Mouse (Mus musculus): ENCODE data around the gene Rbbp6. TPM values are rescaled to one million over a fixed set of nuclear protein-coding genes. Genes with fewer than 3 reads are reported as not detected.

The Rbbp6 gene
- total RNA-seq (2014; rRNA removed; ENCODE audit: low replicate concordance): 14.5 and 14.9 TPM in 2 replicates
- polyA plus RNA-seq (2015; fragmentation: Nextera tagmentation; extraction: Ambion mirVana): 12.5 and 13.2 TPM in 2 replicates

DNA sequence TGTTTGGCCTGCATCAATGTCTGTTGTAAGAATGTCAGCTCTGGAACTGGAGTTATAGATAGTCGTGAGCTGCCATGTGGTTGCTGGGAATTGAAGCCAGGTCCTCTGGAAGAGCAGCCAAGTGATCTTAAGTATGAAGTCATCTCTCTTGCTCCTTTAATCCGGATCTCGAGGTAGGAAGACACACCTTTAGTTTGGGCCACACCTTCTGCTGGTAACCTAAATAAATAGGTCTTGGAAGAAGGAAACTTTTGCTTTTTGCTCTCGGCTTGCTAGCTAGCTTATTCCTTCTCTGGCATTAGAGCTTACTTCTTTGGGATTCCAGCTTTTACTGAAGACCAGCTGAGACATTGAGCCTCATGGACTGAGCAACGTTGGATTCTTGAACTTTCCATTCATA, at the start of gene Rbbp6:
TSS of gene Rbbp6 (plus strand) at position 301 of the 400 bp plus-strand sequence.
- H3K27me3 ChIP-seq (ENCODE audit: control insufficient read depth, insufficient read depth, low read length): no peaks in the 10 kb centered on the region
- DNase-seq (ENCODE audit: low spot score) (no peak), ATAC-seq (ENCODE audit: insufficient read depth, low read depth) (no peak)
- peaks cover 3% of the 10 kb centered on the region; the same call in 1 of the 2 replicates for H3K4me1 ChIP-seq (ENCODE audit: control insufficient read depth, insufficient read depth)
- no peak for TF ChIP-seq EP300 (IDR thresholded peaks at IDR 0.05; ENCODE audit: low read depth)
- no peak for TF ChIP-seq CTCF (IDR thresholded peaks at IDR 0.05; ENCODE audit: low read depth)
- no peak within 1 kb of the TSS for H3K9ac ChIP-seq (replicated peaks; ENCODE audit: low read depth, low read length)
- H3K9me3 ChIP-seq (replicated peaks; ENCODE audit: control insufficient read depth, low read length): no peaks in the 10 kb centered on the region
- H3K36me3 ChIP-seq (replicated peaks; ENCODE audit: control insufficient read depth, insufficient read depth, low read length): no peaks in the 10 kb centered on the region
- no peak within 1 kb of the TSS for H3K27ac ChIP-seq (ENCODE audit: low read depth)
- WGBS: 66% methylated on average over 5 of the region's 5 CpGs
- no peak within 1 kb of the TSS for H3K4me3 ChIP-seq (ENCODE audit: low read depth, low read length)
- no peak within 1 kb of the TSS for H3K4me2 ChIP-seq (ENCODE audit: low read depth, low read length)

DNA sequence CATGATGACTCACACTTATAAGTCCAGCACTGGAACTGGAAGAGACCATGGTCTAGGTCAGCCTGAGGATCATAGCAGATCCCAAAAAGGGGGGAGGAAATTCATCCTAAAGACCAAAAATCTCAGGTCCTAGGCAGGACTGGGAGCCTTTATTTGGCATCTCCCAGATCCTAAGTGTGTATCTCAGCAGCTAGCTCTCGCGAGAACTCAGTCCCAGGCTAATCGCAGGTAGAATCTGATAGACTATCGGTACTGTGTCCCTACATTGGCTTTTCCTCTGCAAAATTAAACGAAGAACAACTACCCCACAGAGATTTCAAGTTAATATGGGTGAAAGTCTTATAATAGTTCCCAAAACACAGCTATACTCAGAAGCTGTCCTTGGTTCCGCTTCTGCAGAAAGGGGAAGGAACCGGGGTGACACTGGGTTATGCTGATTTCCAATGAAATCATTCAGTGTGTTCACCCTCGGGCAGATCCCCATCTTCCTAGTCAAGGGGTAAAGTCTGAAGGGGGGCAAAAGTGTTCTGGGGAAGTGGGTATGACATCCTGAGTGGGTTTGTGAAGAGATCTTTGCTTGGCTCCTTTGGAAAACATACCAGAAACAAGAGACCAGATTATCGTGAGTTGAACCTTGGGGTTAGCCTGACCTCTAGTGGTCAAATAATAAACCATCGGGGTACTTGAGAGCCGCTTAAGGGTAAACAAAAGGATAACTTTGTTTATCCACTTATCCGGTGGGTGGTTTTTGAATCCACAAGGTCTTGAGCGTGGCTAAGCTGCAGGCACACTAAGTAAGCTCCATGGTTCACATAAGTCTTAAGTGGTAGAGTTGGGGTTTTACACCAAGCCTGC, 45.5 kb upstream of the Rbbp6 start:
- Histone ChIP-seq H3K4me3 (ENCODE audit: low read depth, low read length) (no peak overlapping the region), H3K9ac (replicated peaks; ENCODE audit: low read depth, low read length) (no peak overlapping the region), H3K27me3 (ENCODE audit: control insufficient read depth, insufficient read depth, low read length) (no peaks in the 10 kb centered on the region), H3K9me3 (replicated peaks; ENCODE audit: control insufficient read depth, low read length) (no peaks in the 10 kb centered on the region), H3K27ac (ENCODE audit: low read depth) (no peak overlapping the region), H3K36me3 (replicated peaks; ENCODE audit: control insufficient read depth, insufficient read depth, low read length) (no peaks in the 10 kb centered on the region), H3K4me1 (ENCODE audit: control insufficient read depth, insufficient read depth) (no peaks in the 10 kb centered on the region), H3K4me2 (ENCODE audit: low read depth, low read length) (no peak overlapping the region)
- DNase-seq (ENCODE audit: low spot score) (peak; percentile 40), ATAC-seq (ENCODE audit: insufficient read depth, low read depth) (no peak)
- WGBS: 39% methylated on average over 13 of the region's 13 CpGs
- TF ChIP-seq CTCF (IDR thresholded peaks at IDR 0.05; ENCODE audit: low read depth): peak; percentile 69
- TF ChIP-seq EP300 (IDR thresholded peaks at IDR 0.05; ENCODE audit: low read depth): no peak

DNA sequence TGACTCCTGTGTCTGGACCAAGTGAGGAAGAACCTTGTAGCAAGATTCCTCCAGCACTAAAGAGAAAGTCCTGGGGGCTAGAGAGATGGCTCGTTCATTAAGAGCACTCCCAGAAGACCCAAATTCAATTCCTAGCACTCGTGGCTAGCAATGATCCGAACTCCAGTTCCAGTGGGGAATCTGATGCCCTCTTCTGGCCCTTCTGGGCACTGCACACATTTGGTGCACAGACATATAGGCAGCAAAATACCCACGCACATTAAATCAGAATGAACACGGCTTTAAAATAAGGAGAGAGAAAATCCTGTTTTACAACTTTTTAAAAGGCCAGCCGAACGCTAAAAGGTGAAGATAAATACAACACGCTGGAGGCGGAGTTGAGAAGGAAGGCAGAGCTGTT, 43.9 kb upstream of the Rbbp6 start:
- WGBS: 76% methylated on average over 9 of the region's 9 CpGs
- Histone ChIP-seq H3K4me2 (ENCODE audit: low read depth, low read length) (no peak overlapping the region), H3K27ac (ENCODE audit: low read depth) (no peak overlapping the region), H3K36me3 (replicated peaks; ENCODE audit: control insufficient read depth, insufficient read depth, low read length) (no peaks in the 10 kb centered on the region), H3K4me3 (ENCODE audit: low read depth, low read length) (no peak overlapping the region), H3K27me3 (ENCODE audit: control insufficient read depth, insufficient read depth, low read length) (no peaks in the 10 kb centered on the region), H3K4me1 (ENCODE audit: control insufficient read depth, insufficient read depth) (no peaks in the 10 kb centered on the region), H3K9ac (replicated peaks; ENCODE audit: low read depth, low read length) (no peak overlapping the region), H3K9me3 (replicated peaks; ENCODE audit: control insufficient read depth, low read length) (no peaks in the 10 kb centered on the region)
- no peak for DNase-seq (ENCODE audit: low spot score)
- TF ChIP-seq CTCF (IDR thresholded peaks at IDR 0.05; ENCODE audit: low read depth) (peak; percentile 18; the same call in 1 of the 2 replicates), EP300 (IDR thresholded peaks at IDR 0.05; ENCODE audit: low read depth) (no peak)
- no peak for ATAC-seq (ENCODE audit: insufficient read depth, low read depth)

DNA sequence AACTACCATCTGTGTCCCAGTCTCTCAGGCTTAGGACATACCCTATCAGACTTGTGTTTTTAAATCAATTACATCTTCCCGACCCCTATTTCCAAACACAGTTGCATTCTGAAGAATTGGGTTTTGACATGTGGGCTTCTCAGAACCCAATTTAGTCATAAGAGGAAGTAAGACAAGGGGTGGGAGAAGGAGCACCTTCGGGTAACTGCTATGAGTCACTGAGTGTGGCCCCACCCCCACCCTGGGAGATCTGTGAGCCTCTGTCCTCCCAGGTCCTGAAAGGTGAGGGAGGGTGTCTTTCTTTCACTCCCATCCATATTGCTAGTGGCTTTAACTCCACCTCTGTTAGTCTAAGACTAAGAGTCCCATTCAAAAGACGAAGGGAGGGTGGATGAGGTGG, 41.2 kb upstream of the Rbbp6 start:
- H3K9ac ChIP-seq (replicated peaks; ENCODE audit: low read depth, low read length): no peak overlapping the region
- DNase-seq (ENCODE audit: low spot score) (no peak), ATAC-seq (ENCODE audit: insufficient read depth, low read depth) (no peak)
- WGBS: 61% methylated on average over 3 of the region's 3 CpGs
- no peaks in the 10 kb centered on the region for H3K27me3 ChIP-seq (ENCODE audit: control insufficient read depth, insufficient read depth, low read length)
- H3K4me3 ChIP-seq (ENCODE audit: low read depth, low read length): no peak overlapping the region
- no peaks in the 10 kb centered on the region for H3K36me3 ChIP-seq (replicated peaks; ENCODE audit: control insufficient read depth, insufficient read depth, low read length)
- TF ChIP-seq EP300 (IDR thresholded peaks at IDR 0.05; ENCODE audit: low read depth) (no peak), CTCF (IDR thresholded peaks at IDR 0.05; ENCODE audit: low read depth) (no peak)
- H3K27ac ChIP-seq (ENCODE audit: low read depth): no peak overlapping the region
- no peaks in the 10 kb centered on the region for H3K4me1 ChIP-seq (ENCODE audit: control insufficient read depth, insufficient read depth)
- H3K9me3 ChIP-seq (replicated peaks; ENCODE audit: control insufficient read depth, low read length): no peaks in the 10 kb centered on the region
- H3K4me2 ChIP-seq (ENCODE audit: low read depth, low read length): no peak overlapping the region

DNA sequence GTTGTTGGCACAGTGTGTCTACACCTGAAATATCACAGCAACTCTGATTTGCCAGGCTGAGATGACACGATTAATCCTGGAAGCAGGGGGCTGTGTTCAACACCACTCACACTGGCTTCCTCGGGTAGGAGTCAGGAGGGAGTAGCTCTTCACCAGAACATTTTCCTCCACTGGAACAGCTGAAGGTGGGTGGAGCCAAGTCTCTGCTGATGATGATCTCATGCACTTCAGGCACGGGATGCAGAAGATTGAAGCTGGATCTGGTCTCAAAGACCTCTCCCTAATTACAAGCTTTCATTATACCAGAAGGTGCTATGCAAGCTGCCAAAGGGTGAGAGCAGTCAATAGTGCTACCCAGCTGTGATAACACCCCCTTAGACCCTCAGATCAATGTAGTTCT, 35.0 kb upstream of the Rbbp6 start:
- Histone ChIP-seq H3K27me3 (ENCODE audit: control insufficient read depth, insufficient read depth, low read length) (no peaks in the 10 kb centered on the region), H3K4me3 (ENCODE audit: low read depth, low read length) (no peak overlapping the region), H3K27ac (ENCODE audit: low read depth) (no peak overlapping the region), H3K4me1 (ENCODE audit: control insufficient read depth, insufficient read depth) (0 out of 2 replicates have a peak, but pooled peaks cover 7% of the 10 kb centered on the region), H3K4me2 (ENCODE audit: low read depth, low read length) (no peak overlapping the region), H3K36me3 (replicated peaks; ENCODE audit: control insufficient read depth, insufficient read depth, low read length) (no peaks in the 10 kb centered on the region), H3K9ac (replicated peaks; ENCODE audit: low read depth, low read length) (no peak overlapping the region), H3K9me3 (replicated peaks; ENCODE audit: control insufficient read depth, low read length) (no peaks in the 10 kb centered on the region)
- no peak for DNase-seq (ENCODE audit: low spot score)
- no peak for ATAC-seq (ENCODE audit: insufficient read depth, low read depth)
- TF ChIP-seq CTCF (IDR thresholded peaks at IDR 0.05; ENCODE audit: low read depth) (no peak), EP300 (IDR thresholded peaks at IDR 0.05; ENCODE audit: low read depth) (no peak)
- WGBS: 13% methylated on average over 3 of the region's 3 CpGs

Data from heart, postnatal 0 days (tissue).